Mouse (Mus musculus): Measurements from ENCODE around the gene Gramd4. TPM values are rescaled to one million over a fixed set of nuclear protein-coding genes. Genes with fewer than 3 reads are reported as not detected.
A peak's percentile ranks its signal among the peaks of the same experiment; 100 is the strongest.

The Gramd4 gene
- polyA plus RNA-seq, 1 experiment from 2014 or later: 6.4 TPM

DNA sequence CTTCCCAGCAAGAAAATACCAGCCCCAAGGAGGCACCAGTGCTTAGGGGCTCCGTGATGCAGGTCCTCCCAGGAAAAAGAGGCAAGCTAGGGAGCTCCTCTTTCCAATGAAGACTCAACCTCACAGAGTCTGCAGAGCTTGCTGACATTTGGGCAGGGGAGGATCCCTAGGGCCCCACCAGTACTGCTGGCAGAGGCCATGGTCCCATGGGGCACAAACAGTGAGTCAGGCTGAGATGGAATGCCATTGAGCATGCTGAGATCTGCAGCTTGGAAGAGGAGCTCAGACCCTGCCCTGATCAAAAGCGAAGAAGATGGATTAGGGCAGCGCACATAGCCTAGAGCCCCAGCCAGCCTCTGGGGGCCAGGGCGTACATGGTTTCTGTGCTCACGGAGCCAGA, 16.1 kb upstream of the Gramd4 start:
- H3K4me2 ChIP-seq (replicated peaks; ENCODE audit: low read depth): no peak overlapping the region
- no peak overlapping the region for H3K27ac ChIP-seq (ENCODE audit: low read depth, low read length)
- H3K4me1 ChIP-seq (replicated peaks; ENCODE audit: control insufficient read depth, insufficient read depth, low read length): no peaks in the 10 kb centered on the region
- H3K9ac ChIP-seq (ENCODE audit: low read depth, low read length): no peak overlapping the region
- no peak overlapping the region for H3K4me3 ChIP-seq (ENCODE audit: low read depth, low read length)
- 87% methylated on average over 5 of the region's 5 CpGs for WGBS
- no peak for ATAC-seq
- H3K27me3 ChIP-seq (replicated peaks; ENCODE audit: control insufficient read depth, insufficient read depth, low read length): peaks cover 7% of the 10 kb centered on the region; the same call in 1 of the 2 replicates
- no peaks in the 10 kb centered on the region for H3K9me3 ChIP-seq (ENCODE audit: control insufficient read depth)
- no peaks in the 10 kb centered on the region for H3K36me3 ChIP-seq (ENCODE audit: control insufficient read depth, insufficient read depth)
- 0 out of 2 replicates have a peak, but pooled peaks have one; percentile 0 for TF ChIP-seq CTCF (IDR thresholded peaks at IDR 0.05; ENCODE audit: low read depth)

GRCm38 (mm10) chr15:86042364-86042763, 15.1 kb upstream of the Gramd4 start:
- H3K9ac ChIP-seq (ENCODE audit: low read depth, low read length): no peak overlapping the region
- no peaks in the 10 kb centered on the region for H3K9me3 ChIP-seq (ENCODE audit: control insufficient read depth)
- H3K36me3 ChIP-seq (ENCODE audit: control insufficient read depth, insufficient read depth): no peaks in the 10 kb centered on the region
- WGBS: 30% methylated on average over 4 of the region's 4 CpGs
- H3K4me1 ChIP-seq (replicated peaks; ENCODE audit: control insufficient read depth, insufficient read depth, low read length): no peaks in the 10 kb centered on the region
- H3K4me2 ChIP-seq (replicated peaks; ENCODE audit: low read depth): no peak overlapping the region
- ATAC-seq: no peak
- H3K27me3 ChIP-seq (replicated peaks; ENCODE audit: control insufficient read depth, insufficient read depth, low read length): peaks cover 7% of the 10 kb centered on the region; the same call in 1 of the 2 replicates
- peak; percentile 61 for TF ChIP-seq CTCF (IDR thresholded peaks at IDR 0.05; ENCODE audit: low read depth)
- H3K4me3 ChIP-seq (ENCODE audit: low read depth, low read length): no peak overlapping the region
- no peak overlapping the region for H3K27ac ChIP-seq (ENCODE audit: low read depth, low read length)

DNA sequence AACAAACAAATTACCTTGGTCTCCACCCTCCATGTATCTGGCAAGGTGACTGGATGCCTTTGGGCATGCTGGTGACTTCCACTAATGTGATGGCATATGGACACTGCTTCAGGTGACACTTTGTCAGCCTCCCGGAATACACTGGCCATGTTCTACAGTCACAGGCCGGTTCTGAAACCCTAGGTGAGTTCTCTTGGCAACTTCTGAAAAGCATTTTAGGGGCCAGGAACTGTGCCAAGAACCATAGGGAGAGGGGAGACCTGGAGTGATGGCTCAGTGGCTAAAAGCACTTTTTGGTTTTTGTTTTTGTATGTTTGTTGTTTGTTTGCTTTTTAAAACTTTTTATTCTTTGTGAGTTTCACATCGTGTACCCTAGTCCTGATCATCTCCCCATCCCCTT, 8.0 kb upstream of the Gramd4 start:
- 79% methylated on average over 3 of the region's 3 CpGs for WGBS
- no peak overlapping the region for H3K9ac ChIP-seq (ENCODE audit: low read depth, low read length)
- no peak for TF ChIP-seq CTCF (IDR thresholded peaks at IDR 0.05; ENCODE audit: low read depth)
- H3K27me3 ChIP-seq (replicated peaks; ENCODE audit: control insufficient read depth, insufficient read depth, low read length): no peaks in the 10 kb centered on the region
- no peaks in the 10 kb centered on the region for H3K4me1 ChIP-seq (replicated peaks; ENCODE audit: control insufficient read depth, insufficient read depth, low read length)
- no peaks in the 10 kb centered on the region for H3K36me3 ChIP-seq (ENCODE audit: control insufficient read depth, insufficient read depth)
- H3K4me2 ChIP-seq (replicated peaks; ENCODE audit: low read depth): no peak overlapping the region
- H3K4me3 ChIP-seq (ENCODE audit: low read depth, low read length): no peak overlapping the region
- no peaks in the 10 kb centered on the region for H3K9me3 ChIP-seq (ENCODE audit: control insufficient read depth)
- H3K27ac ChIP-seq (ENCODE audit: low read depth, low read length): no peak overlapping the region
- no peak for ATAC-seq

- Histone ChIP-seq H3K27me3 (replicated peaks; ENCODE audit: control insufficient read depth, insufficient read depth, low read length) (no peaks in the 10 kb centered on the region), H3K9me3 (ENCODE audit: control insufficient read depth) (no peaks in the 10 kb centered on the region), H3K9ac (ENCODE audit: low read depth, low read length) (no peak overlapping the region), H3K4me3 (ENCODE audit: low read depth, low read length) (no peak overlapping the region), H3K36me3 (ENCODE audit: control insufficient read depth, insufficient read depth) (no peaks in the 10 kb centered on the region), H3K4me2 (replicated peaks; ENCODE audit: low read depth) (no peak overlapping the region), H3K4me1 (replicated peaks; ENCODE audit: control insufficient read depth, insufficient read depth, low read length) (no peaks in the 10 kb centered on the region), H3K27ac (ENCODE audit: low read depth, low read length) (no peak overlapping the region)
- ATAC-seq: no peak
- 84% methylated on average over 3 of the region's 4 CpGs for WGBS
- TF ChIP-seq CTCF (IDR thresholded peaks at IDR 0.05; ENCODE audit: low read depth): no peak
These were observed 7.2 kb upstream of the Gramd4 start for GRCm38 (mm10) chr15:86050170-86050743.

- H3K36me3 ChIP-seq (ENCODE audit: control insufficient read depth, insufficient read depth): no peaks in the 10 kb centered on the region
- no peaks in the 10 kb centered on the region for H3K9me3 ChIP-seq (ENCODE audit: control insufficient read depth)
- no peaks in the 10 kb centered on the region for H3K27me3 ChIP-seq (replicated peaks; ENCODE audit: control insufficient read depth, insufficient read depth, low read length)
- no peak overlapping the region for H3K4me3 ChIP-seq (ENCODE audit: low read depth, low read length)
- 62% methylated on average over 10 of the region's 10 CpGs for WGBS
- H3K4me1 ChIP-seq (replicated peaks; ENCODE audit: control insufficient read depth, insufficient read depth, low read length): no peaks in the 10 kb centered on the region
- TF ChIP-seq CTCF (IDR thresholded peaks at IDR 0.05; ENCODE audit: low read depth): no peak
- no peak overlapping the region for H3K4me2 ChIP-seq (replicated peaks; ENCODE audit: low read depth)
- H3K9ac ChIP-seq (ENCODE audit: low read depth, low read length): no peak overlapping the region
- no peak overlapping the region for H3K27ac ChIP-seq (ENCODE audit: low read depth, low read length)
- ATAC-seq: no peak
These were observed 6.3 kb upstream of the Gramd4 start for GRCm38 (mm10) chr15:86051152-86051551.

GRCm38 (mm10) chr15:86051878-86052478, 5.5 kb upstream of the Gramd4 start:
- H3K9ac ChIP-seq (ENCODE audit: low read depth, low read length): no peak overlapping the region
- H3K27ac ChIP-seq (ENCODE audit: low read depth, low read length): no peak overlapping the region
- no peaks in the 10 kb centered on the region for H3K36me3 ChIP-seq (ENCODE audit: control insufficient read depth, insufficient read depth)
- no peak for ATAC-seq
- H3K4me2 ChIP-seq (replicated peaks; ENCODE audit: low read depth): no peak overlapping the region
- H3K27me3 ChIP-seq (replicated peaks; ENCODE audit: control insufficient read depth, insufficient read depth, low read length): no peaks in the 10 kb centered on the region
- no peak overlapping the region for H3K4me3 ChIP-seq (ENCODE audit: low read depth, low read length)
- H3K4me1 ChIP-seq (replicated peaks; ENCODE audit: control insufficient read depth, insufficient read depth, low read length): no peaks in the 10 kb centered on the region
- TF ChIP-seq CTCF (IDR thresholded peaks at IDR 0.05; ENCODE audit: low read depth): no peak
- H3K9me3 ChIP-seq (ENCODE audit: control insufficient read depth): no peaks in the 10 kb centered on the region
- WGBS: 73% methylated on average over 6 of the region's 6 CpGs

Data from intestine, postnatal 0 days (tissue).